Mouse (Mus musculus) left cerebral cortex, postnatal 14 days (tissue): ENCODE data around the gene Hhipl2. TPM values are rescaled to one million over a fixed set of nuclear protein-coding genes. Genes with fewer than 3 reads are reported as not detected.
"Not testable (repeated sequence)": the region's sequence is repeated elsewhere in the genome, so short reads cannot be mapped to it uniquely, and the experiment has no call there.

Experiments used
- DNase-seq, 2 experiments: peaks; one replicate each; pipeline ENCODE4 v3.0.0; 2021 to 2022; ENCODE audit warnings: low spot score in 2 of 2, mixed read lengths in 1 of 2
- intact Hi-C: fragments of 180-260 bp; cut with DNase I; formaldehyde crosslinking; loops from one replicate; pipeline ENCODE4 v1.15.1; 2025
- long read RNA-seq, 2 experiments: library from polyadenylated mRNA; stranded (forward); transcript quantifications; one replicate each; pipeline ENCODE4 v2.0.0; 2021
- total RNA-seq, 2 experiments: library from RNA; stranded (reverse); gene quantifications; 2 replicates each; pipeline ENCODE4 v1.2.3; 2021

The Hhipl2 gene
- under 1 TPM in 1 of 2 experiments, not detected in 1; 0.20 TPM for total RNA-seq
- long read RNA-seq, experiment 1 = 0 reads
- long read RNA-seq, experiment 2, partial matches to known transcripts = 0 of 2 reads
- long read RNA-seq, experiment 2, other reads (novel, unspliced or antisense) = 2 of 2 reads

GRCm38 (mm10) chr1:183417873-183418272, at the start of gene Hhipl2:
Gene Hhipl2 (plus strand): TSS chr1:183418215.
- intact Hi-C loops = no loop called here
- no peak for DNase-seq

GRCm38 (mm10) chr1:183368601-183369400, 49.2 kb upstream of the Hhipl2 start:
- intact Hi-C loops = no loop called here
- DNase-seq = peak in 1 of 2 experiments; percentile 47

DNA sequence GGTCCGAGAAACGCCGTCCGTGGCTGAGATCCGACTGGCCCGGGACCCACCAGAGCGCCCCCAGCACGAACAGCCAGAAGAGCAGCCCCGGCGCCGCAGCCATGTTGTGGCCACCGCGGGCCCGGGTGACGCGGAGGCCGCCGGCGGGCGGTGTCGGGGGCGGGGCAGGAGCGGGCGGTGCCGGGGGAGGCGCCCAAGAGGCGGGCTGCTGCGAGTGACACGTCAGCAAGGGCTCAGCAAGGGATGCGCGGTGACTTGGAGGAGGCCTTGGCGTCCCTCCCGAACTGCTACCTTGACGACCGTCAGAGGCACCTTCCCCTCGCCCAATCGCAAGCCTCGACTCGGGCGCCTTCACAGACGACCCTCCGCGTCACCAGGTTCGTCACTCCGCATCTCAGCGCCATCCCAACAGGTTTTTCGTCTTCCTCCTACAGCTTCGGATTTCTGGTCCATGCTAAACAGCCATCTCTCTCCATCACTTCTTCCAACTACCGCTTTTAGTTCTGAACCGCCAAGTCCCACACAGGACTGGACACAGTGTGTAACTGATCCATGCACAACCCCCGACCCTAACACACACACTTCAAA, 48.5 kb upstream of the Hhipl2 start, which contains the start of gene Mia3:
TSS of gene Mia3 (minus strand) at position 127 of the 588 bp plus-strand sequence.
- intact Hi-C loops = no loop called here
- peak; percentile 98 for DNase-seq

DNA sequence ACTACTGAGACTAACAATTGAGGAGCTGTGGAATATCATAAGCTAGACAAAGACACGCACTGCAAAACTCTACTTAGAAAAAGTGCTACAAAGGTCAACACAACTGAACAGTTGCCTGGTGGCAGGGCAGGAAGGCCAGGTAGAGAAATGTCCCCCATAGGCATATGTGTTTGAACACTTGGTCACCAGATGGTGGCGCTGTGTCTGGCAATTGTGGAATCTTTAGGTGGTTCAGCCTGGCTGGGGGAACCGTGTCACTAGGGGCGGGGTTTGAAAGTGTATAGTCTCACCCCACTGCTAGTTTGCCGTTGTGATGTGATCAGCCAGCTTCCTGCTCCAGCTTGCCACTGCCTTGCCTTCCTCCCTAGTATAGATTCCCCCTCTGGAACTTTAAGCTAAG, 43.3 kb upstream of the Hhipl2 start:
- intact Hi-C loops = no loop called here

DNA sequence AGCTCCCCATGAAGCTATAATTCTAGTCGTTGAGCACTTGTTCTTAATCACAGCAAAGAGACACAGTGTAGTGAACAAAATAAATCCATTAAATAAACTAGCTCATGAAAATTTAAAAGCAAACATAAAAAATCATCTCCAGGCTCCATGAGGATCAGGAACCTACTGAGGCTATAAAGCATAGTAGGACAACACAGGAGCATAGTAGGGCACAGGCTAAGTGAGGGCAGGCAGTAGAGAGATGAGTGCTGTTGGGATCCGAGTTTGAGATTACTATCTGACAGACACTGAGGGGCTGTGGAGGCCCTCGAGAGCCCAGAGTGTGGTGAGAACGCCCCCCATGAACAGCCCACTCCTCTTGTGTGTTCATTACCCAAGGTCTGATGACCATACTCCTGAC, 41.0 kb upstream of the Hhipl2 start:
- DNase-seq = no peak
- intact Hi-C loops = no loop called here

More for the DNA sequence above, 43.3 kb upstream of the Hhipl2 start:
- no peak for DNase-seq

GRCm38 (mm10) chr1:183378321-183378941, 39.6 kb upstream of the Hhipl2 start:
- intact Hi-C loops = no loop called here
- no peak for DNase-seq

GRCm38 (mm10) chr1:183379376-183379775, 38.6 kb upstream of the Hhipl2 start:
- intact Hi-C loops, DNase-seq: not testable (repeated sequence)

DNA sequence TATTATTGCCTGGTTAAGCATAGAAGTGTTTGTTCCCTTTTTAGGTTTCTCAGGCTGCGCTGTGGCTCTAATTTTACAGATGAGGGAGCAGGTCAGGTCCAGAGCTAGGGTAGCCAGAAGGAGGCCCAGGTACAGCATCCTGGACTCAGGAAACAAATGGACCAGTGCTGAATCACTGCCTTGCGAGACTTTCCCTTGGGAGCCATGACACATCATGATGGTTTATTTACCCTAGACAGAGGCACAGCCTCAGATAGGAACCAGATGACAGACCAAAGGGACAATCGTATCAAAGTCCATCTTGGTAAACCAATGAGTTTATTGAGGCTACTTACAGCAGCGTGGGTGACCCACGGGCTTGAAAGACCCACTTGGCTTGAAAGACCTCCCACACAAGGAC, 36.2 kb upstream of the Hhipl2 start:
- DNase-seq = no peak
- intact Hi-C loops = no loop called here

DNA sequence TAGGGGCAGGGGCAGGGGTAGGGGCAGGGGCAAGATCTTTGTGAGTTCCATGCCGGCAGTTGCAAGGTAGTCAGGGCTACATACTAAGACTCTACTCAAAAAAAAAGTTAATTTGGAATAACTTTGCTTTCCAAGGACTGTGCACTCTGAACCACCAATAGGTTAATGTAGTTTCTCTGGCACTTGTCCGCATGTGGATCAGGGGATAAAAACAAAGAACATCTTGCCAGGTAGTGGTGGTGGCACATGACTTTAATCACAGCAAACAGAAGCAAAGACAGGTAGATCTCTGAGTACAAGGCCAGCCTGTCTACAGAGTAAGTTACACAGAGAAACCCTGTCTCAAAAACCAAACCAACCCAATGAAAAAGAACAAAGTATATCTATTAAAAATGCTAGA, 35.4 kb upstream of the Hhipl2 start:
- intact Hi-C loops = no loop called here

DNA sequence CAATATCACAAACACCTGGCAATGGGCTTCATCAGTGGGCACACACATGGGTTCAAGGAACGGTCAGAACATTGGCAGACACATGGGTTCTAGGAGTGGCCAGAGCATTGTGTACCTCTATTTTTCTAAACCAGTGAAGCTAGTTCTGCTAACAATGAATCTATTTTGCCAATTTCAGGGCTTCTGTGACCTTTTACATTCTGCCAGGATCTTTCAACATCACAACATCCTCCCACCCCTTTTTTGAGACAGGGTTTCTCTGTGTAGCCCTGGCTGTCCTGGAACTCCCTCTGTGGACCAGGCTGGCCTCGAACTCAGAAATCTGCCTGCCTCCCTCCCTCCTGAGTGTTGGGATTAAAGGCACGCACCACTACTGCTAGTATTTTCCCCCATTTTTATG, 30.6 kb upstream of the Hhipl2 start:
- DNase-seq, intact Hi-C loops: not testable (repeated sequence)

More for the DNA sequence above, 35.4 kb upstream of the Hhipl2 start:
- DNase-seq = no peak

GRCm38 (mm10) chr1:183388426-183389406, 29.3 kb upstream of the Hhipl2 start, which contains the start of gene Taf1a:
Gene Taf1a (plus strand): TSS chr1:183388981.
- DNase-seq = peak; percentile 91 to 93
- intact Hi-C loops = no loop called here

DNA sequence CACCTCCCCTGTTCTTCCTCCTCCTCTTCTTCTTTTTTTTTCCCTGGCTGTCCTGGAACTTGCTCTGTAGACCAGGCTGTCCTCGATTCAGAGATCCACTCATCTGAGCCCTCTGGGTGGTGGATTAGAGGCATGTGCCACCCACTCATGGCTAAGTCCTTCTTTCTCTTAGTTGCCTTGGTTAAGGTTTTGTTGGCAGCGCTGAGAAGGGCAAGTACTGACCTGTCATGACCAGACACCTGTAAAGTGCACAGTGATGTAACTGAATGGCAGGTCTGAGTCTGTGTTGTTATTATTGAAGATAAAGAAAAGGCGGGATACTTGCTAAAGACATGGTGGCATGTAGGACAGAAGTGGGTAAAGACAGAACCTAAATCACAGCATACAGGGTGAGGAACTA, 14.6 kb upstream of the Hhipl2 start:
- intact Hi-C loops = no loop called here

GRCm38 (mm10) chr1:183414081-183414727, 3.8 kb upstream of the Hhipl2 start:
- intact Hi-C loops = no loop called here

More for the DNA sequence above, 14.6 kb upstream of the Hhipl2 start:
- DNase-seq = no peak

GRCm38 (mm10) chr1:183419741-183420140, 1.7 kb downstream of the Hhipl2 start:
- no peak for DNase-seq
- intact Hi-C loops = no loop called here

More at GRCm38 (mm10) chr1:183414081-183414727, 3.8 kb upstream of the Hhipl2 start:
- DNase-seq = no peak

DNA sequence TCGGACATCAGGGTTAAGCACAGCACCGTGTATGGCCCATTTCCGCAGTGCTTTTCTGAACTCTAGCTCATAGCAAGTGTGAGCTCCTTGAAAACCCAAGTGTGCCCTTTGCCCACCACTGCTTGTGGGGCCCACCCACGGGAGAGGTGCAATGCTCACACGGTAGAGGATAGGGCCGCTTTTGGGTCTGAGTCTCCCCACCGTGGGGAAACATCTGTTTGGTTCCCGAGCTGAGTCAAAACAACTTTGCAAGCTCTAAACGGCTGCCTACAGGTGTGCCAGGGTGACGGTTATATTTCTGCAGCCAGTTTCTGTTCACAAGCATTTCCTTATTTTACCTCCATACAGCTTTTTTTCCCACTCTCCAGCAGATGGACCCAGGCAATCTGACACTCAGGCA, 2.3 kb downstream of the Hhipl2 start:
- intact Hi-C loops = no loop called here
- DNase-seq = no peak

DNA sequence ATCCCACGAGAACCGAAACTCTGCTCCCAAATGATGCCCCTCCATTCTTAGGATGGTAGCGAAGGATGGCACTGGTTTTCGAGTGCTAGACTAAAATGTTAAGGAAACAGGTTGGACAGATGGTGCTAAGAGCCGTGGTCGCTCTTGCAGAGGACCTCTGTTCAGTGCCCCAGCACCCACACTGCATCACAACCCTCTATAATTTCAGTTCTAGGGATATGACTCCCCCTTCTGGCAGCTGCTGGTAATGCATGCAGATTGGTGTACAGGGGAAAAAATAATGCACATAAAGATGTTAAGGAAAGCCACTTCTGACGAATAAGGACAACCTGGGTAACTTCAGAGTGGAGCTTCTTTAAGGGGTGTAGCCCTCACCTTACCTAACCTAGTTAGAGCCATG, 6.1 kb downstream of the Hhipl2 start:
- no peak for DNase-seq
- intact Hi-C loops = no loop called here

DNA sequence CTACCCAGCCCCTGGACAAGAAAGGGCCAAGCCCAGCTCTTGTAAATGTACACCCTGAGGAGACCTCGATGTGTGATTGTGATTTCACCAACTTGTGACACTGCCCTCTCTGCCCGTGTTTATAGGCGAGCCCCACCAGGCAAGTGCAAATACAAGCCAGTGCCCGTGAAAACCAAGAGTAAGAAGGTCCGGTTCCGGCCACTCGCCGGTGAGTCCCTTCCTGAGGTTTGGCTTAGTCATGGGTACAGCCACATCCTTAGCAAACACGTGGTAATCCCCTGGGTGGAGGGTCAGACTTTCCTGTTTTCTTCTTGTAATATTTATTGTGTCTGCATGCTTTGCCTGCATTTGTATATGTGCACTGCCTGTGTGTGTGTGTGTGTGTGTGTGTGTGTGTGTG, 16.9 kb downstream of the Hhipl2 start:
- DNase-seq = no peak
- intact Hi-C loops = no loop called here

DNA sequence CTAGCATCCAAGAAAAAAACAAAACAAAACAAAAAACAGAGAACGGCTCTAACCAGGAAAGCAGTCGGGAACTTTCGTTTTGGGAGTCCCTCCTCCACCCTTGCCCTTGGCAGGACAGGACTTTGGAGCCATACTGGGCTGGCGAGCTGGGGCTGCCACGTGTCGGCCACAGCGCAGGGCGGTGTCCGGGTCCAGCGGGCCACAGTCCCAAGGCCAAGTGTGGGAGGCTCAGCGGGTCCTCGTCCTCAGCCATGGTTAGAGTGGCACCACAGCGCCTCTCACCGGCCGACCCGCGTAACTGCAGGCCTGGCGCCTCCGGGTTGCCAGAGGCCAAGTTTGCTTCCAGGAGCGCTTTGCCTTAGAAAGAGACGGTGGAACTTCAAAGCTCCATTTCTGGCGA, 21.0 kb downstream of the Hhipl2 start:
- peak; percentile 52 to 63 for DNase-seq
- intact Hi-C loops = no loop called here
